Mouse (Mus musculus): Measurements from ENCODE around the gene Acvrl1. TPM values are rescaled to one million over a fixed set of nuclear protein-coding genes. Genes with fewer than 3 reads are reported as not detected.

The Acvrl1 gene
- polyA plus RNA-seq, 1 experiment from 2014 or later = 1.8 TPM

DNA sequence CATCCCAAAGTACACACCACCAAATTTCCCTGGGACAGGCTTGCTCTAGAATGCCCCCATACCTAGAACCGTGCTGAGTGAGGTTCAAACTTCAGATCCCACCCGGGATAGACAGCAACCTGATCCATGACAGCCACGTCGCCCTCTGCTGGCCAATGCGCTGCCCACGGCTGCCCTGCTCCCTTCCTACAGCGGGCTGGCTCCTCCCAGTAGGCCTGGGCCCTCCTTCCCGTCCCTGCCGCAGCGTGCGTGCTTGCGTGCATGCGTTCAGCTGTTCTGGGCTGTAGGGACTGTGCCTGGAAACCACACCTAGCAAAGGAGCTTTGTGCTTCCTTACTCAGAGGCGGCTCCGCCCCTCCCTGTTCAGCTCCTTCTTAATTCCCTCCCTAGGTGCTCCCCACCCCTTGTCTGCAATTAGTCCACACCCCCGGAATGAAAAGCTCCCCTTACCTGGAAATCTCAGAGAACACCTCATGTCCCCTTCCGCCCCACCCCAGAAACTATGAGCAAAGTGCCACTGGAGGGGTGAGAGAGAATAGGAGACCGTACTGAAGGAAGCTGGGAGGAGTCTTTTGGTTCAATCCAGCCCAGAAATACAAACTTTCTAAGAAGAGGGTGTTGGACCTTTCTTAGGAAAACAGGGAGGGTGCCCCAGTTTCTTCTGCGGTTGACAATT, 17.2 kb downstream of the Acvrl1 start:
- Histone ChIP-seq H3K9ac (no peak overlapping the region), H3K4me2 (peak overlapping the region; percentile 52), H3K9me3 (replicated peaks) (no peaks in the 10 kb centered on the region), H3K36me3 (no peaks in the 10 kb centered on the region), H3K4me1 (peaks cover 66% of the 10 kb centered on the region), H3K27ac (peak overlapping the region; percentile 24; the same call in 1 of the 2 replicates), H3K4me3 (peak overlapping the region; percentile 12; the same call in 1 of the 2 replicates), H3K27me3 (replicated peaks) (peaks cover 30% of the 10 kb centered on the region)
- WGBS (ENCODE audit: insufficient replicate concordance) = 5% methylated on average over 19 of the region's 19 CpGs
- peak; percentile 89 for ATAC-seq

DNA sequence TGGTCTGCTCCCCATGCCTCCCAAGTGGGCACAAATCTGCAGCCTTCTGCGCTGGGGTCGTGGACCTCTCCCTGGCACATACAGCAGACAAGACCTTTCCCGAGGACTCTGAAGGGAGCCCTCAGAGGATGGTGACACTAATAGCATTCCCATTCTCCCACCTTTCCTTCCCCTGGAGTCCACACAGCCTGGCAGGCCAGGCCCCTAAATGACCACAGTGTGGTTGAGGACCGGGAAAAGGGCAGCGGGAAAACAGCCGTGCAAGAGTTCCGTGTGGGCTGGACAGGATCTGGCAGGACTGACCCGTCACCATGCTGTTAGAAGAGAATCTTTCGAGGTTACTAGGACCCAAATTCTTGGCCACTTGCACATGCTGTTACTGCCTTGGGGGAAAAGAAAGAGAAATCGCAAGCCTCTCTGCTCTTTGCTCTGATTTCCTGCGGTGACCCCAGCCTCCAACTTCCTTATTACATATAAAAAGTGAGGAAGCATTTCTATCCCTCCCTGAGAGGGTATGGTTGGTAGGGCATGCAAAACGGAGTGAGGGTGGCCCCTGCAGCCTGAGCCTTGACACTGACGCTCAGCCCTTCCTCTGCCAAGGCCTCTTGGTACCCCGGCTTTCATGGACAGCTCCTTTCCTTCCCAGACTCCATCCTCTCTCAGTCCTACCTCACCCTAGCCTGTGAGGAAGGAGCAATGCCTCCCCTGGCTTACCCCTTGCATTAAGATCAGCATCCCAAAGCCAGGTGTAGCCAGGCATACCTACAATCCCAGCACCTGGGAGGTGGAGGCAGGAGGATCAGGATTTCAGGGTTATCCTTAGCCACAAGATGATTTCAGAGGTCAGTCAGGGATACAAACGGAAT, 18.0 kb downstream of the Acvrl1 start:
- peak overlapping the region; percentile 24; the same call in 1 of the 2 replicates for H3K27ac ChIP-seq
- H3K4me3 ChIP-seq = no peak overlapping the region
- H3K9me3 ChIP-seq (replicated peaks) = no peaks in the 10 kb centered on the region
- no peak overlapping the region for H3K9ac ChIP-seq
- peaks cover 26% of the 10 kb centered on the region for H3K27me3 ChIP-seq (replicated peaks)
- 25% methylated on average over 15 of the region's 15 CpGs for WGBS (ENCODE audit: insufficient replicate concordance)
- peak overlapping the region; percentile 52 for H3K4me2 ChIP-seq
- peaks cover 58% of the 10 kb centered on the region for H3K4me1 ChIP-seq
- H3K36me3 ChIP-seq = no peaks in the 10 kb centered on the region
- no peak for ATAC-seq

GRCm38 (mm10) chr15:101147115-101147909, 19.0 kb downstream of the Acvrl1 start:
- ATAC-seq = no peak
- no peaks in the 10 kb centered on the region for H3K9me3 ChIP-seq (replicated peaks)
- H3K36me3 ChIP-seq = no peaks in the 10 kb centered on the region
- peaks cover 58% of the 10 kb centered on the region for H3K4me1 ChIP-seq
- WGBS (ENCODE audit: insufficient replicate concordance) = 10% methylated on average over 16 of the region's 16 CpGs
- H3K27me3 ChIP-seq (replicated peaks) = peaks cover 26% of the 10 kb centered on the region
- no peak overlapping the region for H3K27ac ChIP-seq
- no peak overlapping the region for H3K4me3 ChIP-seq
- no peak overlapping the region for H3K9ac ChIP-seq
- H3K4me2 ChIP-seq = peak overlapping the region; percentile 46

DNA sequence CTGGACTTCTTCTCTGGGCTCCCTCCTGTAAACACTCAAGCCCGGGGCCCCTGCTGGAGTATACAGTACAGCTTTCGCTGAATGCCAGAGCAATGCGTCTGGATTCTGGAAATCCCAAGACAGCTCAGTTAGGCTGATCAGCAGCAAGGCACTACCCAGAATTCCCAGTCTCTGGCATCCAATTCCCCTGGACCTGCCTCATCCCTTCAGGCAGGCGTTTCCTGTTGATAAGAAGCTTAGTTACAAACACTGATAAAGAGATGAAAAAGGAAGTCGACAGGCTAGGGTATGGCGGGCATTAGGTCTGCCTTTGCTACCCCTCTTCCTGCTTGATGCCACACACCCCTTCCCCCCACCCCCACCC, 19.6 kb downstream of the Acvrl1 start:
- Histone ChIP-seq H3K27me3 (replicated peaks) (peaks cover 26% of the 10 kb centered on the region), H3K4me2 (peak overlapping the region; percentile 46), H3K36me3 (no peaks in the 10 kb centered on the region), H3K4me1 (peaks cover 54% of the 10 kb centered on the region), H3K27ac (no peak overlapping the region), H3K4me3 (no peak overlapping the region), H3K9me3 (replicated peaks) (no peaks in the 10 kb centered on the region), H3K9ac (no peak overlapping the region)
- WGBS (ENCODE audit: insufficient replicate concordance) = 3% methylated on average over 6 of the region's 6 CpGs
- no peak for ATAC-seq

GRCm38 (mm10) chr15:101148604-101149003, 20.3 kb downstream of the Acvrl1 start:
- Histone ChIP-seq H3K9ac (no peak overlapping the region), H3K4me1 (peaks cover 48% of the 10 kb centered on the region), H3K27me3 (replicated peaks) (peaks cover 21% of the 10 kb centered on the region), H3K4me2 (no peak overlapping the region), H3K27ac (no peak overlapping the region), H3K4me3 (no peak overlapping the region), H3K36me3 (no peaks in the 10 kb centered on the region), H3K9me3 (replicated peaks) (no peaks in the 10 kb centered on the region)
- WGBS (ENCODE audit: insufficient replicate concordance) = 47% methylated on average over 6 of the region's 6 CpGs
- ATAC-seq = no peak

DNA sequence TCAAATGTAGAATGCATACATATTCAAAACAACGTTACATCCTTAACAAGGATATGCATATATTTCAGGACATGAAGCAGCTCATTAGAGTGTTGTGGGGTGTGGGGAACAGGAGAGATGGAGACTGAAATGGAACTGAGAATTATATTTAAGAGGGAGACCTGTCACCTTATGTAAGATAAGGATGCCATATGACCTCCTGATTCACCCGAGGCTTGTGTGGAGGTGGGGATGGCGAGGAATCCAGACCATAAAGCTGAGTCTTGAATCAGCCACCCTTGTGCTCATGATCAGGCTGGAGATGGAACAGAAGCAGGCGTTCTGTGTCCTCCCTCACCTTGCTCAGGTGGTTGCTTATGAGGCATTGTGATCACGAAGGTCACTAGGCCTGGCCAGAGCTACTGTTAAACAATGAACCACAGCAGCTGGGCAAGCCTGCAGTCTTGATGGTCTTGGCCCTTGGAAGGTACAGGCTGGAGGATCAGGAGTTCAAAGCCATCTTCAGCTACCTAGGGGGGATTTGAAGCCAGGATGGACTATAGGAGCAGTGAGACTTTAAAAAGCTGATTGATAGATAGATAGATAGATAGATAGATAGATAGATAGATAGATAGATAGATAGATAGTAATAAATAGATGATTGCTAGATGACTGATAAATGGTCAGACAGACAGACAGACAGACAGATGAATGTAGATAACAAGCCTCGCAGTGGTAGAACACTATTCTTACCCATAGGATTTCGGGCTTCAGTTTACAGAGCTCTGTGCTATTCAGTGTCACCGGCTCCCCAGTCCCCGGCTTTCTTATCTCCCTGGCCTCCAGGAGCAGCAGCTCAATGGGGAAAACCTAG, 23.3 kb downstream of the Acvrl1 start:
- Histone ChIP-seq H3K4me3 (no peak overlapping the region), H3K27ac (no peak overlapping the region), H3K9me3 (replicated peaks) (no peaks in the 10 kb centered on the region), H3K9ac (no peak overlapping the region), H3K4me2 (no peak overlapping the region), H3K4me1 (peaks cover 25% of the 10 kb centered on the region), H3K27me3 (replicated peaks) (peaks cover 10% of the 10 kb centered on the region), H3K36me3 (no peaks in the 10 kb centered on the region)
- ATAC-seq = no peak
- 50% methylated on average over 9 of the region's 9 CpGs for WGBS (ENCODE audit: insufficient replicate concordance)

GRCm38 (mm10) chr15:101154700-101155616, 26.6 kb downstream of the Acvrl1 start:
- no peaks in the 10 kb centered on the region for H3K36me3 ChIP-seq
- H3K4me3 ChIP-seq = no peak overlapping the region
- 32% methylated on average over 7 of the region's 7 CpGs for WGBS (ENCODE audit: insufficient replicate concordance)
- H3K4me2 ChIP-seq = no peak overlapping the region
- H3K9me3 ChIP-seq (replicated peaks) = no peaks in the 10 kb centered on the region; the same call in 1 of the 2 replicates
- H3K27ac ChIP-seq = no peak overlapping the region
- no peaks in the 10 kb centered on the region for H3K27me3 ChIP-seq (replicated peaks)
- 0 out of 2 replicates have a peak, but pooled peaks have one; percentile 30 for ATAC-seq
- H3K4me1 ChIP-seq = peaks cover 5% of the 10 kb centered on the region; the same call in 1 of the 2 replicates
- H3K9ac ChIP-seq = no peak overlapping the region

GRCm38 (mm10) chr15:101160128-101160527, 31.8 kb downstream of the Acvrl1 start:
- peaks cover 22% of the 10 kb centered on the region for H3K4me1 ChIP-seq
- no peaks in the 10 kb centered on the region; the same call in 1 of the 2 replicates for H3K9me3 ChIP-seq (replicated peaks)
- no peaks in the 10 kb centered on the region for H3K36me3 ChIP-seq
- 5% methylated on average over 1 of the region's 1 CpGs for WGBS (ENCODE audit: insufficient replicate concordance)
- peak overlapping the region; percentile 5; the same call in 1 of the 2 replicates for H3K4me2 ChIP-seq
- no peak overlapping the region for H3K9ac ChIP-seq
- H3K4me3 ChIP-seq = no peak overlapping the region
- ATAC-seq = no peak
- peaks cover 4% of the 10 kb centered on the region; the same call in 1 of the 2 replicates for H3K27me3 ChIP-seq (replicated peaks)
- H3K27ac ChIP-seq = no peak overlapping the region; the same call in 1 of the 2 replicates

DNA sequence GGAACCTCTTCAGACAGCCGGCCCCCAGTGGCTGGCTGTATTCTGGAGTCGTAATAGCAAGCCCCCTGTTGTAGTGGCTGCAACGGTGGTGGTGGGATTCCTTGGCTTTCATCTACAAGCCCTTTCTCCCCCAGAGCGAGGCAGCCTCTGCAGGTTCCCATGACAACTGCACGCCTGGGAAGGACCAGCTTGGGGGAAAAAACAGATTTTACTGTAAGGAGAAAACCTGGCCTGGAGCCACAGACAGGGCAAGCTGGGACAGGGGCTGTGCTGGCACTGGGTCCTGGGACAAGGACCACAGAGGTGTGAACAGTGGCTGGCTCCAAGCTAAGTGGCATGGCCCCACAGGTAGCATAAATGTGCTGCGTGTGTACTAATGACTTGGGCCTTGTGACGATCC, 32.3 kb downstream of the Acvrl1 start:
- 37% methylated on average over 7 of the region's 7 CpGs for WGBS (ENCODE audit: insufficient replicate concordance)
- Histone ChIP-seq H3K9ac (no peak overlapping the region), H3K4me3 (no peak overlapping the region), H3K4me1 (peaks cover 23% of the 10 kb centered on the region), H3K4me2 (no peak overlapping the region), H3K27me3 (replicated peaks) (peaks cover 4% of the 10 kb centered on the region), H3K9me3 (replicated peaks) (no peaks in the 10 kb centered on the region; the same call in 1 of the 2 replicates), H3K36me3 (no peaks in the 10 kb centered on the region), H3K27ac (no peak overlapping the region)
- no peak for ATAC-seq

DNA sequence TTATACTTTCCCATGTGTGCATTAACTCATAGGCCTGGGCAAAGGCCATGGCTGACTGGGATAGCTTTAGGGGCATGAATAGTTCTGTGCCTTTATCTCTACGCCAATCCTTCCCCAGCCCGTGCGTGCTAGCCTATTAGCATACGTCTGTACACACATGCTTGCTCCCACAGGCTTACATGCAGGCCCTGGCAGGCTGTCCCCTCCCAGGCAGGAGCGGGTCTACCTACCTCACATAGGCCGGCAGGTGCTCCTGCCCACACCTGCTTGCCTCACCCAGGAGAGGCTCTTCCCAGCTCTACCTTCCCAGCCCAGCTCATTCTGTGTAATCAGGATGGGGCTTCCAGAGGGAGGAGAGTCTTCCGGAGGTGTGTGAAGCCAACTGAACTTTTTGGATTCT, 33.2 kb downstream of the Acvrl1 start:
- Histone ChIP-seq H3K27me3 (replicated peaks) (peaks cover 4% of the 10 kb centered on the region), H3K4me3 (no peak overlapping the region), H3K4me2 (no peak overlapping the region), H3K9ac (no peak overlapping the region), H3K36me3 (no peaks in the 10 kb centered on the region), H3K9me3 (replicated peaks) (no peaks in the 10 kb centered on the region; the same call in 1 of the 2 replicates), H3K27ac (no peak overlapping the region), H3K4me1 (peaks cover 29% of the 10 kb centered on the region)
- 68% methylated on average over 7 of the region's 7 CpGs for WGBS (ENCODE audit: insufficient replicate concordance)
- no peak for ATAC-seq
